Mouse (Mus musculus) kidney, postnatal 0 days (tissue): Measurements from ENCODE around the gene Nudt12. TPM values are rescaled to one million over a fixed set of nuclear protein-coding genes. Genes with fewer than 3 reads are reported as not detected.

Experiments used
- ATAC-seq: fragments of 200-750 bp; cut with Nextera tagmentation; replicated peaks from 2 replicates; pipeline ENCODE4 v1.8.0; 2017; ENCODE audit warnings: low read depth, moderate number of reproducible peaks, moderate TSS enrichment, moderate library complexity; ENCODE audit not compliant: low FRiP score
- DNase-seq: peaks from one replicate; pipeline ENCODE4 v3.0.0-alpha.2; 2016; ENCODE audit warnings: low spot score
- H3K27ac ChIP-seq: fragments of 300-500 bp; sonication (generic); 2 replicates; pipeline ENCODE4 v1.5.1; 2014; ENCODE audit warnings: mild to moderate bottlenecking
- H3K27me3 ChIP-seq: fragments of 300-500 bp; sonication (generic); 2 replicates; pipeline ENCODE4 v1.6.1; 2014; ENCODE audit warnings: low read length, mixed read lengths; ENCODE audit not compliant: insufficient read depth
- H3K36me3 ChIP-seq: fragments of 300-500 bp; sonication (generic); 2 replicates; pipeline ENCODE4 v1.6.1; 2014; ENCODE audit warnings: low read length, mixed read lengths; ENCODE audit not compliant: insufficient read depth
- H3K4me1 ChIP-seq: fragments of 300-500 bp; sonication (generic); replicated peaks from 2 replicates; pipeline ENCODE4 v1.6.1; 2014; ENCODE audit warnings: antibody characterized with exemption, low read length, mixed read lengths; ENCODE audit not compliant: insufficient read depth
- H3K4me2 ChIP-seq: fragments of 300-500 bp; sonication (generic); 2 replicates; pipeline ENCODE4 v1.6.1; 2014; ENCODE audit warnings: mild to moderate bottlenecking, low read length, moderate library complexity, mixed read lengths
- H3K4me3 ChIP-seq: fragments of 300-500 bp; sonication (generic); replicated peaks from 2 replicates; pipeline ENCODE4 v1.5.1; 2014; ENCODE audit warnings: low read depth, low read length
- H3K9ac ChIP-seq: fragments of 300-500 bp; sonication (generic); 2 replicates; pipeline ENCODE4 v1.6.1; 2014; ENCODE audit warnings: low read depth, low read length
- H3K9me3 ChIP-seq: fragments of 300-500 bp; sonication (generic); replicated peaks from 2 replicates; pipeline ENCODE4 v1.6.1; 2016; ENCODE audit warnings: low read length, inconsistent platforms, mixed read lengths
- CTCF ChIP-seq: IDR thresholded peaks from 2 replicates; pipeline ENCODE4 v1.5.1; 2016; ENCODE audit warnings: antibody characterized with exemption, low read depth, mild to moderate bottlenecking, moderate library complexity
- WGBS: fragments of 180-500 bp; shearing (Covaris S2); extraction: QIAGEN DNeasy Blood & Tissue Kit; methylation state at CpG from one replicate; pipeline ENCODE4 v1.1.7; 2014; 5-methylcytosine and 5-hydroxymethylcytosine counted together
- polyA plus RNA-seq: library from polyadenylated mRNA; unstranded; fragments of >200 nt; fragmentation: Nextera tagmentation; extraction: Ambion mirVana; gene quantifications from 2 replicates; pipeline ENCODE4 v1.2.1, GENCODE M21; 2015

The Nudt12 gene
- polyA plus RNA-seq, 1 experiment from 2014 or later: 5.9 TPM

DNA sequence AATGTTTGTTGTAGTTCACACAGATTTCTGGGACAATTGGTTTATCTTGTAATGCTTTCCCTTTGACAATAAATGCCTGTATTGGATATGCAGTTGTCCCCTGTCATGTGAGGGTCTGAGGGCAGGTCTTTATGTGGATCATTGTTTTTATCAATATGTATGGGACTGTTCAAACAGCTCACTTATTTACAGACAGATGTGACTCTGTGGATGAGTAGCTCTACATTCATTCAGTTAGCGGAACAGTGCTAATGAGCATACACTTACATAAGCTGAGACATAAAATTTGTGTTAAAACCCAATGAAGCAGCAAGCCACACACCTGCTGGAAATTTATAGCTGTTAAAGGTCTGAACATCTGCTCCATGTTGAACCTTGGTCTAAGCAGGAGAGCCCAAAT lies 56.1 kb downstream of the Nudt12 start:
- TF ChIP-seq CTCF: no peak
- Histone ChIP-seq H3K9me3 (no peaks in the 10 kb centered on the region), H3K36me3 (no peaks in the 10 kb centered on the region), H3K9ac (no peak overlapping the region), H3K4me1 (no peaks in the 10 kb centered on the region), H3K4me3 (no peak overlapping the region), H3K4me2 (no peak overlapping the region), H3K27ac (no peak overlapping the region), H3K27me3 (no peaks in the 10 kb centered on the region)
- DNase-seq (no peak), ATAC-seq (no peak)
- 58% methylated on average over 1 of the region's 1 CpGs for WGBS

Other genes starting within 250 kb of the Nudt12 start
- not detected in 2 replicates for gene Pdzph1, start 22.0 kb downstream of the Nudt12 start, polyA plus RNA-seq